Mouse (Mus musculus): ENCODE data around the gene Cdipt.

Cdipt gene

GRCm38 (mm10) chr7:127026161-127026600 is 50.5 kb downstream of the Cdipt start:
- peak; percentile 84 for DNase-seq

- DNase-seq: no peak
Measured at GRCm38 (mm10) chr7:127026616-127026983, 50.9 kb downstream of the Cdipt start.

GRCm38 (mm10) chr7:127026984-127027726 is 51.4 kb downstream of the Cdipt start, which contains the start of gene Maz:
Gene Maz (minus strand): TSS chr7:127027037.
- DNase-seq: peak; percentile 99

- no peak for DNase-seq
Measured at GRCm38 (mm10) chr7:127027885-127028284, 52.2 kb downstream of the Cdipt start.

All from embryo, embryonic 11 days (tissue).